Mouse (Mus musculus) erythroid progenitor cell, adult 5-6 weeks (primary cell): ENCODE measurements around the gene Pbx3. TPM values are rescaled to one million over a fixed set of nuclear protein-coding genes. Genes with fewer than 3 reads are reported as not detected.

Experiments used
- ATAC-seq: replicated peaks from 2 replicates; pipeline ENCODE4 v1.8.0; 2016; ENCODE audit warnings: moderate number of reproducible peaks, mild to moderate bottlenecking, moderate TSS enrichment, inconsistent platforms; ENCODE audit not compliant: poor library complexity, low FRiP score, severe bottlenecking
- total RNA-seq, 2 experiments: library from RNA; stranded (forward) in 1 of 2; stranded (reverse) in 1 of 2; fragments of 150-400 nt in 1 of 2; fragments of 186-747, 209-891 nt in 1 of 2; gene quantifications; 2 replicates each; pipeline versions ENCODE4 v1.2.3 to v1.2.4; 2015 to 2017; ENCODE audit warnings: low replicate concordance in 2 of 2

Gene Pbx3
- total RNA-seq, 2 experiments from 2014 or later, result 56.0 to 57.0 TPM

DNA sequence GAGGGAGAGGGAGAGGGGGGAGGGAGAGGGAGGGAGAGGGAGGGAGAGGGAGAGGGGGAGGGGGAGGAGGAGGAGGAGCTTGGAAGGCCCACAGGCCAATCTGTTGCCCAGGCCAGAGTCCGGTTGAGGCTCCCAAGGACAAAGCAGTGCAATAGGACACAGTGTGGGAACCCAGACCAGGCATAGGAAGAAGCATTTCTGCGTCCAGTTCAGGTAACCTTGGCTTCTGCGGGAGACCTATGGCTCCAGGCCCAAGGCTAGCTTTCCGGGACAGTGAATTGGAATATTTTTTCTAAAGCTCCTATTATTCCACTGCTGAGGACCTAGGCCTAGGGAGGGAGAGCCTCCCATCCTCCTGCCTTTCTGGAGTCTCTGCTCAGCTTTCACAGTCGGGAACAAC lies 218.1 kb downstream of the Pbx3 start:
- ATAC-seq, result no peak

DNA sequence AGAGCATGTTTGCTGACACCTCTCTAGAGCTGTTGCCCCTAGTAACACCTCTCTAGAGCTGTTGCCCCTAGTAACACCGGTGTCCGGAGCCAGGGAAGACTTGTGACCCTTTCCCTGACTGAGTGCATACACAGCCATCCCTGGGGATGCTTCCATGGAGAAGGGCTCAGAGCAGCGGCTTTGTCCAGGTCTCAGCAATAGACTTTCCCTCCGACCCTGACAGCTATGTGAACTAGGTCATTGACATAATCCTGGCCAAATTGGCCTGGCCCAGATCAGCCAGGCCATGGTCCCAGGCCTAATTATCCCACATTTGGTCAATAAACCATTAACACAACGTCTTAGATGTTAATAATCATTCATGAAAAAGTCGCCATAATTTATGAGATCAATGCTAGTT lies 219.6 kb downstream of the Pbx3 start:
- no peak for ATAC-seq

DNA sequence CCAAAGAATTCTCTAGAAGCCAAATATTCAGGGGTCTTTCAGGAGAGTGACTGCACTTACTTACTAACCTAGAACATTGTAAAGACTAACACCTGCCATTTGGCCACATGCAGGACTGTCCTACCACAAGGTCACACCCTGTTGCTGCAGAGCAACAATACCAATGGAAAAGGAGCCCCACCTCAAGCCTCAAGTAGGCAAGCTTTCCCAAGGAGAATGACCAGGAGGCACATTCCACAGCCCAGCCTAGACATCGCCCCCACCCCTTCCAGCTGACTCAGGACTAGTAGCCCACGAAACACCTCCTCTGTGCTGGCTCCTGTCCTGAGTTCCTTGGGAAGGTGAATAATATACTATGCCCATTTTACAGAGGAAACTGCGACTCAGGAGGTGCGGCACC lies 222.4 kb downstream of the Pbx3 start:
- ATAC-seq, result no peak

DNA sequence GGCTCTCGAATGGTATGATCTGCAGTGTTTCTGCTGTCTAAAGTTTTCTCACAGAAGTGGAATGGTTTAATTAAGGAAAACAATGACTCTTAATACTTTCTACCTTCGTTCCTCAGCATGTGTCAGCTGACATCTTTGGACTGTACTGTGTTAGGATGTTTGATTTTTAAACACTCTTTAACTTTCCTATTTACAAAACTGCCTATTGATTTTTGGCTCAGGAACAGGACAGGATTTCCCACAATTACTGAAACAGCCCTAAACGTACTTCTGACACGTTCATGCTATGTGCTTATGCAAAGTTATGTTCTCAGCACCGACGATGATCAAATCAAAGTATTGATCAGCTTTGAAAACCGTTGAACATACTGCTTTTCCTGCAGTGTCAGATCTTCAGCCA lies 224.7 kb downstream of the Pbx3 start:
- no peak for ATAC-seq

DNA sequence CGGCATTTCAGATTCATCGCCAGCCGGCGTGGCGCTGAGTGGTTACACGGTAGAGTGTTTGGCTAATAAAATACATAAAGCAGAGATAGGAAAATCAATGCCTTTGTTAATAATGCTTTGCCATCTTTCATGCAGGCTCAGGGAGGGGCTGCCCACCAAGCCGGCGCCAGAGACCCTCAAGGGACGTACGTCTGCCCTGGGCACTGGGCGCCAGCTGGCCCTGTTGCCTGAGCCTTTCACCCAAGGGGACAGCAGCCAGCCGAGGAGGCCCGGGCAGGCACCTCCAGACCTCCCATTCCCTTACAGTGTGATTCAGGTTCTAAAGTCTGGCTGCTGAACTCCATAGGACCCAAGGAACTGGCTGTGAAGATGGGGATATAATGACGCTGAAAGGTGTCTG lies 225.5 kb downstream of the Pbx3 start:
- no peak for ATAC-seq

DNA sequence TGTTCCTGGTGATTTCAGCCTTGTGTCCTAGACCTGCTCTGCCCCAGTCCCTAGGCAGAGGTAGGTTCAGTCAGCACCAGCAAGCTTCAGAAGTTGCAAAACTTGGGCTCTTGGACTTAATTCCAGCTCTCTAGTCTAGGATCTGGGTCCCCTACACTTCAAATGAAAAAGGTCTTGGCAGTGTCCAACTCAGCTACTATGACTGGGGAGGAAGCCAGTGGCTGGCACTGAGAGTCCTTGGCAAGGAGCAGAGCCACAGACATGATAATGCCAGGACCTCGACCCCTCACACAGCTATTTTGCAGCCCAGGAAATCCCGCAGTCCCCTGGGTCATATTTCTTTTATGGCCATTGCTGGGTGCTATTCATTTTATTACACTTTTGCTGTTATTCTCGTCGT lies 225.9 kb downstream of the Pbx3 start:
- no peak for ATAC-seq

DNA sequence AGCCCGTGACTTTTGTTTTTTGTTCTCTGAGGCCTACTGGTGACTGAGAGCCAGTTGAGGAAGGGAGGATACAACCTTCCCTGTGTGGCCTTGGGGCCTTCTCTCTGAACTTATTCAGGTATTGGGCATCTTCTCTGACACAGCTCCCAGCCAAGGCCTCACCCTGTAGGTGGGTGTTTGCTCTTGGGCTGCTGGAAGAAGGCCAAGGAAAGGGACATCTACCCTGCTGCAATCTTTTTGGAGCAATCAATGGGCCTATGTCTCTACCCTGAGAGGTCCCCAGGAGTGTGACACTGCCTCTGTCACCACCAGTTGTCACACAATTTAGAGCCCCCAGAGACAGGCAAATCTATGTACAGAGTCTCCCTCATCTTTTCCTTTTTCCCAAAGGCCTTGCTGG lies 226.5 kb downstream of the Pbx3 start:
- no peak for ATAC-seq

DNA sequence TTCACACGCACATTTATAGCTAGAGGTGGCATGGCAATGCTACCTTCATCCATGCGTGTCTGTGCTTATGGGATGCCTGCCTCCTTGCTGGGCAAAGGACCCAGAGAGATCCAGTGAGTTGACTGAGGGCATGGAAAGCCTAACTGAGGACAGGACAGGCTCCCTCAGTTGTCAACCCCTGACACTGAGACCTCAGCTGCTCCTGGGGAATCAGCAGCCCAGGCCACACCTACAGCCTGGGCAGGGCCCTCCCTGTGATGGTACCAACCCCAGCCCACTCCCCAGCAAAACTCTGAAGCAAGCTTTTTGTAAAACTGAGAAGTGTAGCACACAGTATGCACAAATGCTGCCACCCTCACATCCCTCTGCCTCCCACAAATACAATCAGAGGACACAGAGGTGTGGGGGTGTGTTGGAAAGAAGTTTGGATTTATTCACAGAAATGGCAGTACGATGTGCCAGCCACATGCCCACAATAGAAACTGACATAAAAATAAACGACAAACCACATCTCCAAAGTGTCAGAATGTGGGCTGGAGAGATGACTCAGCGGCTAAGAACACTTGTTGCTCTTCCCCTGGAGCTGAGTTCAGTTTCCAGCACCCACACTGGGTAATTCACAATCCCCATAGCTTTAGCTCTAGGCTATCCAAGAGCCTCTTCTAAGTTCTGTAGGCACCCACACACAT lies 233.3 kb downstream of the Pbx3 start:
- no peak for ATAC-seq

DNA sequence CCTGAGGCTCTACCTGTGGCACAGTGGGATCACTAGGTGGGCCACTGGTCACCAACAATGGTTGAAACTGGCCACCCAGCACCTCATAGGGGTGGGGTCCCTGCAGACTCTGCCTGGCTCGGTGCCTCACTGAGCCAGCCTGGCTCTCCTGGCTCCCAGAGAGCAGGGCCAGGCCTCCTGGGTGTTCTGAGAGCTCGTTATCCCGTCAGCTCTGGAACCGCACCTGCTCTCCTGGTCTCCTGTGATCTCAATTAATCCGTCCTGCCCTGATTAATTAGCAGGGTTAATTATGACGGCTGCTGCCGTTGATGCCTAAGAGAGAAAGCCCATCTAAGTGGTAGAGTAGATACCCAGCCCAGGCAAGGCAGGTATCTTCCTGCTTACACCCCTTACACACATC lies 237.6 kb downstream of the Pbx3 start:
- no peak for ATAC-seq

DNA sequence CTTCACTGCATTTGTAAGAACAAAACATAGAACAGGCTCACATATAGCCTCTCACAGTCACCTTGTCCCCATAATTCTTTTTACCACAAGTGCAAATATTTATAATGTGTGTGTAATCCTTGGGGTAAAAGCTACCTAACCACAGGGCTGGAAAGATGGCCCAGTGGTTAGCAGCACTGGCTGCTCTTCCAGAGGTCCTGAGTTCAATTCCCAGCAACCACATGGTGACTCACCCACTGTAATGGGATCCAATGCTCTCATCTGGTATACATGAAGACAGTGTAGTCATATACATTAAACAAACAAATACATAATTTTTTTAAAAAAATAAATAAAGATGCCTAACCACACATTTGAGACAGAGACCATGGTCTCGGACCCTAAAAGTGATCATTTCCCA lies 240.2 kb downstream of the Pbx3 start:
- no peak for ATAC-seq

DNA sequence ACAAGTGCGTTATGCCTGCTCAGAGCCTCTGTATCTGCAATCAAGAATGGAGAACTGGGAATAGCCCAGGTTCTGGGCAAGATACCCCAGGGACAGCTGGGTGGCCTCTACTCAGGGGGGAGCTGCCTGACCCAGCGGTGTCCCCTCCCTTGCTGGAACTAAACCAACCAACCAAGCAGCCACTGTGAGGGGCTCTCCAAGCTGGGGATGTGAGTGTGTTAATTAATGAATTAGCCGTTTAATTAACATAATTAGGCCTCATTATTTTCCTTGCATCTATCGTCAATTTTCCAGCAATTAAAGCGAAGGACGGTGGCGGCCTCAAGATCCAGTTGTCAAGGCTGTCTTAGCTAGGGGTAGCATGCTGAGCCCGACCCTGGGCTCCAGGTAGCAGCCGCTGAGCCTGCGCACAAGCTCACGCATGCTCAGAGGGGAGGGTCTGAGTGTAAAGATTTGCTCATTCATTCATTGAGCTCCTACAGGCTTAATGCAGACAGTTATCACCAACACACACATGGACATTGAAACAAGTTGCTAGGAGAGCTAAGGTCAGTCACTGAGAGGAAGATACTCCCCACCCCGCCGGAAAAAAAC lies 243.2 kb downstream of the Pbx3 start:
- no peak for ATAC-seq

DNA sequence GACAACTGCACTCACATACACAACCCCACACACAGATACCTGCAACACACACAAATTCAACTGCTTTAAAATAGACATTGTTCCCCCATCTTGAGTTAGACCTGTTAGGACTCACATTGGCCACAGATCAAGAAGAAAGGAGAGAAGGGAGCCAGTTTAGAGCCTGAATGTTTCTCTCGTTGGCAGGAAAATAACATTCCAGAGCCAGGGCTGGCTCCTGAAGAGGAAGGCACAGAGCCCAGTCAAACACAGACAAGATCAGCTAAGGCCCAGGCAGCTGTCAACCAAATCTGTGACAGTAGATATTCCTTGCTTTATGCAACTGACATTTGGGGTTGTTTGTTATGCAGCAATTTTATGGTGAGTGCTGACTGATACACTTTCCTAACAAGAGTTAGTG lies 245.1 kb downstream of the Pbx3 start:
- ATAC-seq, result no peak

DNA sequence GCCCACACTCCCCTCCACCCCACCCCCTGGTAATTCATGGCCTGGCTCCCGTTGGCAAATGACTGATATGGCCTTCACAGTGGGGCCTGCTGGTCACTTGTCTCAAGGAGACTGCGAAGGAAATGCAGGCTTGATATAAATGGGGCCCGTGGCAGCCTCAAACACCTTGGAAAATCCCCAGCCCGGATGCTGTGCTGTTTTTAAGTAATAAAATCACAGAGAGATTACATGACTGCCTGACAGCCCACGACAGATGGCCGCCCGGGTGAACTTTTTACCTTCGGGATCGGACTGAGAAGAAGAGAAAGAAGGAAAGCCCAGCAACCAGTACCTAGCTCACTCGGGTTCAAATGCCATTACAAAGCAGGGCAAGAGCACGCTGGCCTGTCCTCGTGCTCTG lies 249.0 kb downstream of the Pbx3 start:
- ATAC-seq, result no peak

Other genes starting within 250 kb of the Pbx3 start
- gene Mapkap1, start 33.6 kb upstream of the Pbx3 start, total RNA-seq (2015; ENCODE audit: low replicate concordance), result 9.2 and 14.4 TPM in 2 replicates
- 17.5 and 29.0 TPM in 2 replicates for gene Mapkap1, start 33.6 kb upstream of the Pbx3 start, total RNA-seq (2017; ENCODE audit: low replicate concordance)